Mouse (Mus musculus): ENCODE data around the gene 4931429L15Rik.

DNA sequence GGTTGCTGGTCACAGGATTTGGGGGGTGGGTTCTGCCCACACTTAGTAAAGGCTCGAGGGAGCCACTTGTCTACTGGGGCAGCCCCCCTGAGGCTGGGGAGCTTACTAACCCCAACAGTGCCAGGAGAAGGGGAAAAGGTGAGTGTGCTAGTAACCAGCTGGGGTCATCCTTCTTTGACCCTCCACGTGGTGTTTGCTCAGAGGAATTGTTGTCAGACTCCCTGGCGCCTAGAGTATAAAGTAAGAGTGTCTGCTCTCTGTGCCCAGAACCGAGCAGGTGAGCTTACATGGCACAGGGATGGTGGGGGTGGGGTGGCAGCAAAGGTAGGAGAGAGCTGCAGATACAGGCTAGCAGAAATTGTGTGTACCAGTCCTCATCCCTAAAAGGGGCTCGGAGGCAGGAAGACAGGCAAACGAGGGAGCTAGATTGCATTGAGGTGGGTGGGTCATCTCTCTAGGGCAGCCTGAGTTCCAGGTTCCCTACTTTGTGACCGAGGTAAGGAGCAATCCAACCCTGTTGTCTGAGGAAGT lies 51.4 kb downstream of the 4931429L15Rik start, which contains the start of gene Apoa5:
- no peak for TF ChIP-seq CTCF (IDR thresholded peaks at IDR 0.05; ENCODE audit: borderline replicate concordance, extremely low read depth, insufficient read depth, insufficient read length)
- no peak for TF ChIP-seq POLR2A (IDR thresholded peaks at IDR 0.05; ENCODE audit: borderline replicate concordance, extremely low read depth, insufficient read depth, insufficient read length, poor library complexity, severe bottlenecking)
